Mouse (Mus musculus): ENCODE results near the gene Arfip1.
"Not testable (repeated sequence)": the region's sequence is repeated elsewhere in the genome, so short reads cannot be mapped to it uniquely, and the experiment has no call there.

Gene Arfip1

DNA sequence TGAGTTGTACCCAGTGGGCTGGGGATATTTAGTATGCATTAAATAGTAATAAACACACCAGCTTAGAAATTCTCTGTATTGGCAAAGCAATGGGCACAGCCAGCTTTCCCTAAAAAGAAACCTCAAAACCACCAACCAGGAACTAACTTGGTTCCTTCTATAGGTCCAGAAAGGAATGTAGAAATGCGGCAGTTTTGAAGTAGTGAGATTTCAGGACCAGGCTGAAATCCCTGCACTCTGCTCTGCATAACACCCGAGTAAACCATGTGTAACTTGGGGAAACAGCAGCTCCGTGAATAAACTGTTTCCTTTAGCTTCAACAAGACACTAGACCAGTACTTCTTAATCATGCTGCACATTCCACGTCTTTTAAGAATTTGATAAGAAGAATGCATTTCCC is 1.7 kb downstream of the Arfip1 start:
- DNase-seq (ENCODE audit: low read depth, low spot score), result no peak

DNA sequence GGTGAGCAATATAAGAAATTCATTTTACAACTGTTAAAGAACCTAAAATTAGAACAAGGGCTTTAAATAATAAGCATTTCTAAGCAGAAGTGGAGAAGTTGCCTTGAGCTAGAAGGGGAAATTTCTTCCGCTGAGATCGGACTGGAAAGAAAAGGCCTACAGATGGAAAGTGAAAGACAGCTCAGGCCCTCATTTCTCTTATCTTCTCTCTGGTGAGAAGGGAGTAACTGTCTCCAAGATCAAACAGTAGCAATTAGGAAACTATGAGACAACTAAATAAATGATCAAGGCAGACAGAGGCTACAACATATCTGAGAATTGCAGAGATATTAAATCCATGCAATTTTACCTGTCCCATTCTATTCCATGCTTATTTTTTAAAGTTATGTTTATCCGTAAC is 11.9 kb downstream of the Arfip1 start:
- DNase-seq (ENCODE audit: low read depth, low spot score), result no peak

- no peak for DNase-seq (ENCODE audit: low read depth, low spot score)
Measured at GRCm38 (mm10) chr3:84569587-84569986, 12.8 kb downstream of the Arfip1 start.

DNA sequence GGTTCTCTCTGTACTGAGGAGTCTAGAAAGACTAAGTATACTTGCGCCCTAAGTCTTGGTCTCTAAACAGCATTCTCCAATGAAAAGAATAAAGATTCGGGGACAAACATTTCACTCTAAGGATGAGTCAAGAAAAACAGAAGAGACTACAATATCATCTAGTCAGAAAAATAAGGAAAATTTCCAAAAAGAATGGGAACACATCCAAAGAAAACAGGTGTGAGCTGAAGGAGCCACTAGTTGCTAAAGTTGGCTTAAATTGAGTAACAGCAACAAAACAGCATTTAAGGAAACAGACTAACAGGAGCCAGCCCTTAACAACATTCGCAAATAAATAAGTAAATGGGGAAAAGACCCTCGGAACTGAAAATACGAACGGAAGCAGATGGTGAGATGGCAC is 13.9 kb downstream of the Arfip1 start:
- DNase-seq (ENCODE audit: low read depth, low spot score), result no peak

DNA sequence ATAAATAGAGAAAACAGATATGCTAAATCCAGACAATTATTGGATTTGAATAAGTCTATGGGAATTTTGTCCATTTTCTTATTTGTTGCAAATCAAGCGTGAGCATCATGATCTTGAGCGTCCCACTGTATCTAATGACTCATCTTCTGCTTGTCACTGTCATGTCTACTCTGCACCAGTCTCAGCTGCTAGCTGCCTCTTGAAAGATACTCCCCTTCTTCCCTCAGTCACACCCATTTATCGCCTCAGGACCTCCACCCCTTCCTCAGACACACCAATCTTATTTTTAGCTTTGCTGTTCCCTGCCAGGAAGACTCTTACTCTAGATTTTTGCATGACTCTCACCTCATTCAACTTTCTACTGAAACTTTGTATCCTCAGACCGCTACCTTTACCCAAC is 19.0 kb downstream of the Arfip1 start:
- no peak for DNase-seq (ENCODE audit: low read depth, low spot score)

DNA sequence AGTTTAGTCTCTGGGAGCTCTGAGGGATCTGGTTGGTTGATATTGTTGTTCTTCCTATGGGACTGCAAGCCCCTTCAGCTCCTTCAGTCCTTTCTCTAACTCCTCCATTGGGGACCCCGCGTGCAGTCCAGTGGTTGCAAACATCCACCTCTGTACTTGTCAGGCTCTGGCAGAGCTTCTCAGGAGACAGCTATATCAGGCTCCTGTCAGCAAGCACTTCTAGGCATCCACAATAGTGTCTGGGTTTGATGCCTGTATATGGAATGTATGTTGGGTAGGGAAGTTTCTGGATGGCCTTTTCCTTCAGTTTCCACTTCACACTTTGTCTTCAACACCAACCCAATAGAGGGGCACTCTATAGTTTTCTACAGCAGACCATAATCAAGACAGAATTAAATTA is 19.5 kb downstream of the Arfip1 start:
- not testable (repeated sequence) for DNase-seq (ENCODE audit: low read depth, low spot score)

DNA sequence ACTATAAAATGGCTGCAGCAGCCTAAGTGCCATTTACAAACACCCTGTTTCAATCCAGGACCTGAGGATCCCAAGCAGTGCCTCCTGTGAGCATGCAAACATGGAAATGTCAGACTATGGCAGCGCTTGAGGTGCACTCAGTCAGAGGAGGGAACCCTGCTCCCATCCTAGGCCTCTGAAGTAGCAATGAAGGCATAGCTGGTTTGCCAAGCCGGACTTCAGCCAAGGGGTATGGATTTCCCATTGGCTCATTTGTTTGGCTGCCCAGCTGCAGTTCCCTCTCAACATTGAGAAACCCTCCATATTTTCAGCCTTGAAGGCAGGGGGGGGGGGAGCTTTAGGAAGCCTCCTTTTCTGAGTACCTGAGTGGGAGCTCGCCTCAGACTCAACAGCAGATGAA is 24.1 kb downstream of the Arfip1 start:
- no peak for DNase-seq (ENCODE audit: low read depth, low spot score)

DNA sequence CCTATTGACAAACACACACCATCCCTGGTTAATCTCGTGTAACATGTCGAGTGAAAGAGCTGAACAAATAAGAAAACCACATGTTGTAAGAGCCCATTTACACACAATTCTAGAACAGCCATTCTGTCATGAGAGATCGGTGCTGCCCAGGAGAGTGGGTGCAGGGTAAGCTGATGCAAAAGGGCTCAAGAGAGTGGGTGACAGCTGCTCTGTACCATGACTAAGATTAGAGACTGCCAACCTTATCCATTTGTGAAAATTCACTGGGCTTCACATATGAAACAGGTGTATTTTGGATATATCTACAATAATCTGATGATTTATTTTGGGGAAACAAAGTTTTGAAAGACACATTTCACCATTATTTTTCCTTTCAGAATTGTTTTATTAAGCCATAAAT is 26.6 kb downstream of the Arfip1 start:
- no peak for DNase-seq (ENCODE audit: low read depth, low spot score)

DNA sequence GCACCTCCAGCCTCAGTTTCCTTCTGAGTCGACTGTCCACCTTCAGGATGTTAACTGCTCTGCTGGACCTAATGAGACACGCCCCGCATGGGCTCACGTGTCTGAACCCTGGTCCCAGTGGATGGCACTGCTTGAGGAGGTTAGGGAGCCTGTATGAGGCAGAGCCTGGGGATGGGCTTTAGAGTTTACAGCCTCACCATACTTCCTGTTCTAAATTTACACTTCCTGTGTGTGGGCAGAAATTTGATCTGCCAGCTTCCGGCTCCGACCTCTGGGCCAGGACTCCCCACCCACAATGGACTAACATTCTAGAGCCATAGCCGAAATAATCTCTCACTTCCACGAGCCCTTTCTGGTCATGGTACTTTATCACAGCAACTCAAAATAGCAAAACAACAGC is 35.2 kb downstream of the Arfip1 start:
- DNase-seq (ENCODE audit: low read depth, low spot score), result no peak

DNA sequence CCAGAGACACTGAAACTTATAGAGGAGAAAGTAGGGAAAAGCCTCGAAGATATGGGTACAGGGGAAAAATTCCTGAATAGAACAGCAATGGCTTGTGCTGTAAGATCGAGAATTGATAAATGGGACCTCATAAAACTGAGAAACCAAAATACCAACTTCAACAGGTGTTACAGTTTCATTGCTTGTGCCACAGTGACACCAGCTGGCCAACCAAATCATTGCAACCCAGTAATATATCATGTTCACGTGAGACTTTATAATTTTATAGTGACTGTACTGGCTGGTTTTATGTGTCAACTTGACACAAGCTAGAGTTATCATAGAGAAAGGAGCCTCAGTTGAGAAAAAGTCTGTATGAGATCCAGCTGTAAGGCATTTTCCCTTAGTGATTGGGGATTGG is 40.0 kb downstream of the Arfip1 start:
- DNase-seq (ENCODE audit: low read depth, low spot score), result peak; percentile 13

DNA sequence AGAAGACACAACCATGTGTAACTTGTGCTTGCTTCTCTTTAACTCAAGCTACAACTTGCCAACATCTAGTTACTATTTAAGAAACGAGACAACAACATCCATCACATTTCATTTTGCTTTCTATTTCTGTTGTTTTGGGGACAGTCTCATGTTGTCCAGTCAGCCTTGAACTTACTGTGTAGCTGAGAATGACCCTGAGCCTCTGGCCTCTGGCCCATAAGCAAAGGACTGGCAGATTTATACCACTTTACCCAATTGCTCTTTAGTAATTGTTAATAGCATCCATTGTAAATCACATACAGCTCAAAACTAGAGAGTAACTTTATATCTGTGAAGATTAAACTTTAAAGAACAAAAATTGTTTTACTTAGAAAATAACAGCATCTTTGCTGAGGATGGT is 40.5 kb downstream of the Arfip1 start:
- DNase-seq (ENCODE audit: low read depth, low spot score), result no peak

- DNase-seq (ENCODE audit: low read depth, low spot score), result no peak
Measured at GRCm38 (mm10) chr3:84540640-84541039, 41.8 kb downstream of the Arfip1 start.

- DNase-seq (ENCODE audit: low read depth, low spot score), result no peak
Measured at GRCm38 (mm10) chr3:84536987-84537386, 45.4 kb downstream of the Arfip1 start.

DNA sequence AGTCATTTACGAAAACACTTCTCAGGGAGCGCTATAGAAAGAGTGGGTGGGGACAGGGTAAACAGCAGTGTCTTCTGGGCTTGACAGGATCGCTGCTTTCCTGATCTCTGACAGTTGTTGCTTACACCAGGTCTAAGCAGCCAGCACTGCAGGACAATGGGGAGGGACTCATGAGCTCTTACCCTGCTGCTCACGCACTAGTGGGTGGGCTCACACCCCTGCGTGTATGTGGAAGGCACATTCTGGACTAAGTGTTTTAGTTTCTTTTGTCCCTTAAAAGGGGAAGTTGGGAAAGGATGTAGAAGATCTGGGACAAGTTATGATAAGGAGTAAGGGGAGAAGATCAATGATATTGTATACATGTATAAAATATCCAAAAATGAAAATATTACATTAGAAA is 49.2 kb downstream of the Arfip1 start:
- DNase-seq (ENCODE audit: low read depth, low spot score), result no peak

DNA sequence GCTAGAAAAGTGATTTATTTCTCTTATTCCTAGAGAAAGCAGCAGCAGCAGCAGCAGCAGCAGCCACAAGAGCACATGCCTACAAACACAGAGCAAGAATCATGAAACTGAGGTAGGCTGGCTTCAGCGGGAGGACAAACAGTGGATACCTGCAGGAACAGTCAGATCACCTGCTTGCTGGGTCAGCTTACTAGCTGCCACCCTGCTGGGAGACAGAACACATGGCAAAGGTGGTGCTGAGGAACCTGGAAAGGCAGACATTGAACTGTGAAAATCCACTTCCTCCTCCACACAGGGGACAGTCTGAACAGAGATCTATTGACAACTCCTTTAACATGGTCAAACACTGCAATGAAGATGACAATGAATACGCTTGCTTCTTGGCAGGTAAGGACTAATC is 53.4 kb downstream of the Arfip1 start:
- DNase-seq (ENCODE audit: low read depth, low spot score), result no peak

GRCm38 (mm10) chr3:84524952-84525351 is 57.5 kb downstream of the Arfip1 start:
- DNase-seq (ENCODE audit: low read depth, low spot score), result no peak

- no peak for DNase-seq (ENCODE audit: low read depth, low spot score)
Measured at GRCm38 (mm10) chr3:84516163-84516562, 66.3 kb downstream of the Arfip1 start.

DNA sequence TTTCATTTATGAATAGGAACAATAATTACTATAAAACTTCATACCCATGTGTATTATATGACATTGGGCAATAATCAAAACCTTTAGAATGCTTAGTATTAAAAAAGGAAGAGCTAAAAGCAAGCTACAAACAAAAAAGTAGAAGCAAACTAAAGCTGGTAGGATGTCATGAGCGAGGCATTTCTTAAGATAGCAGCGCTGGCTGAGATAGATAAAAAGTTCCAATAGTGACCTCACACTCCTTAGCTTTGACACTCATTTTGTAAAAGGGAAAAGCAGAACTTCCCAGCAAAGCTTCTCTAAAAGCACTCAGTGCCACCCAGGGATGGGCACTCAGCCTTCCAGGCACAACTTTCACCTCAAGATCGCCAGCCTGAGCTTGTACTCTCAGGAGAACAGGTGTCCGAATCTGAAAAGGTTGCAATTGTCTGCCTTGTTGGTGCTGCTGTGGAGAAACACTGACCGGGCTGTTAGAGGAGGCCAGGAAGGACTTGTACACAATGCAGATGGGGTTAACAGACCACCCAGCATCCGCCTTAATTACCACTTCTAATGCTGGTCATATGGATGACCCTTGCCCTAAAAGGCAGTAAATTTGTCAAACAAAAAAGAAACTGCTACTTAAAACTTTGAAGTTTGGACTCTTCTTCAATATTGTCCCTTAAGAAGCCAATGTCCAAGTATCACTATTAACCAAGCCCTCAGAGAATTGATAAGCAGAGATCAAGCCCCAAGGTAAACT is 69.5 kb downstream of the Arfip1 start:
- no peak for DNase-seq (ENCODE audit: low read depth, low spot score)

GRCm38 (mm10) chr3:84505193-84505592 is 77.2 kb downstream of the Arfip1 start:
- no peak for DNase-seq (ENCODE audit: low read depth, low spot score)

DNA sequence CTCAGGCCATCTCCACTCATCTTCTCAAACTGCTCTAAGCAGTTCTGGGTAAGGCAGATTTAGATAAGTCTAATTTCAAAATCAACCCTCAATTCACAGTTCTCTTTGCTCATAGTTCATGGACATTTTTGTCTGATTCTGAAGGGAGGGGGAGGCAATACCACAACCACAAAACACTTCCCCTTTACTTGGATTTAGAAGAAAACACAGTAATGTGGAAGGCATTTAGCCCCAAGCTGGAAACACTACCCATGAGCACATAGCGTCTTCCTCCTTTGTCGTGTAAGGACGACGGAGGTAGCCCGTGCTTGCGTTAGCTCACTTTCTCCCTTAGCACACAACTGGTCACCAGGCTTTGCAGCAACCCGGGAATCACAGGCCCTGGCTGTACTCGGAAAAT is 78.1 kb downstream of the Arfip1 start:
- DNase-seq (ENCODE audit: low read depth, low spot score), result no peak

GRCm38 (mm10) chr3:84502101-84502500 is 80.3 kb downstream of the Arfip1 start:
- no peak for DNase-seq (ENCODE audit: low read depth, low spot score)

DNA sequence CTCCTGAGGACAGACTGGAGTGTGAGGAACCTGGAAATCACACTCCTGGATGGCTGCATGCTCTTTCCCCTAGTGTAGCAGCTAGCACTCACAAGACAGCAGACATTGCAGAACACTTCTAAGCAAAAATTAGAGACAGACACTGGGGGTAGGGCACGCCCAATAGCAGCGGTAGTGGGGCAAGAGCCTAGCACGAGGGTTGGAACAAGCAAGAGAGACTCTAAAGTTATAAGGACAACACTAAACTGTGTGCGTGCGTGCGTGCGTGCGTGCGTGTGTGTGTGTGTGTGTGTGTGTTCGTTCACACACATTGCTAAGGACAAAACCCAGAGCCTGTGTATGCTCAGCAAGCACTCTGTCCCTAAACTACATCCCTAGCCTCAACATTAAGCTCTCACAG is 81.9 kb downstream of the Arfip1 start:
- no peak for DNase-seq (ENCODE audit: low read depth, low spot score)

DNA sequence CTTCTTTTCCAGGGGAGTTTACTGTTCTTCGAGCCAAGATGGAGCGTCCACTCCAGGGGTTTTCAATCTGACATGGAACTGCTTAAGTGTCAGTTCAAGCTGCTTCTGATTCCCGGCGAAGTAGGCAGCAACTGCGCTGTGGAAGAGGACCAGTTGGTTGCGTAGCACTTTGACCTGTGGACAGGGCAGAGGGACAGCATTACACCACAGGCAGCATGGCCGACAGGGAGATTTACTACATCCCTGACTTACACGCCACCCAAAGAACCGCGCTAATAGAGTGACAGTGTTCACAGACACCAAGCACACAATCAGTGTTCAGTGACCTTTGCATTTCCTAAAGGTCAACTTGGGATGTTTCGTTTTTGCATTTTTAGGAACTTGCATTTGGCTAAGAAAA is 84.7 kb downstream of the Arfip1 start:
- DNase-seq (ENCODE audit: low read depth, low spot score), result no peak

- DNase-seq (ENCODE audit: low read depth, low spot score), result no peak
Measured at GRCm38 (mm10) chr3:84492657-84493056, 89.8 kb downstream of the Arfip1 start.
